Mouse (Mus musculus) frontal cortex, postnatal 36 days (tissue): ENCODE data around the gene Prtn3.

Source experiments
- DNase-seq, 2 experiments: peaks; one replicate each; pipeline ENCODE4 v3.0.0; 2022; ENCODE audit warnings: low spot score in 2 of 2

The Prtn3 gene

DNA sequence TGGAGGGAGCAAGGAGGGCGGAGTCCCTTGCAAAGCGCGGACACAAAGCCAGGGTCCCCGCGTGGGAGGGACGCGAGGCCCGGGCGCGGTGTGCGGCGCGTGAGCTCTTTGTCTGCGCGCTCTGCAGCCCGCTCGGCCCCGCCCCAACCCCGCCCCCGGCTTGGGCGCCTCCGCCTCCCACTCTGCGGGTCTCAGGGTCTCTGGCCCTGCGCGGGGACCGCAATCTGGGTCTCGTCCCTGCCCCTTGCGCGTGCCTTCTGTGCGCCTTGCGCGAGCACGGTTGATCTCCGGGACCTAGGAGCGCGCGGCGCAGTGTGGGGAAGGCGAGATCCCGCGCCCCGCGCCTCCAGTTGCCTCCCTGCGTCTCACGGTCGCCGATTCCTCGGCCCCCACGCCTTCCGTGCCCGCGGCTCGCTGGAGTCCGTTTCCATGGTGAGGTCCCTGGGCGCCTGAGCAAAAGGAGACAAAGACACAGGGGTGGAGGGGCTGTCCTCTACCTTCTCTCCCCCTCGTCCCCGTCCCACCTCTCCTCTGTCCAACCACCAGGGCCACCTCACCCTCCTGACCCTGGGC lies at the start of gene Prtn3, which contains the start of gene Plppr3:
Gene Prtn3 (plus strand): TSS at position 187 of the 573 bp plus-strand sequence.
Gene Plppr3 (minus strand): TSS at position 345 of the 573 bp plus-strand sequence.
- no peak for DNase-seq

DNA sequence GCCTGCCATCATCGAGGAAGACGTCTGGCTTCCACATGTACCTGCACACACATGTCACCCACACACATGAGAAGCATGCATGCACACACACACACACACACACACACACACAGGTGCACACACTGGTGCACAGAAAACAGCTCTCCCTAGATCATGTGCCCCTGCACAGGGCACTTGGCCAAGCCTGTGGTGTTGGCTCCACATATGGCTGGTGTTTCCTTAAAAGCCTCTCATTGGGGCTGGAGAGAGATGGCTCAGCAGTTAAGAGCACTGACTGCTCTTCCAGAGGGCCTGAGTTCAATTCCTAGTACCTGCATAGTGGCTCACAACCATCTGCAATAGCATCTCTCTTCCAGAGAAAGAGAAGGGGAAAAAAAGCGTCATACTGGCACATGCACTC lies 42.7 kb upstream of the Prtn3 start:
- no peak for DNase-seq

DNA sequence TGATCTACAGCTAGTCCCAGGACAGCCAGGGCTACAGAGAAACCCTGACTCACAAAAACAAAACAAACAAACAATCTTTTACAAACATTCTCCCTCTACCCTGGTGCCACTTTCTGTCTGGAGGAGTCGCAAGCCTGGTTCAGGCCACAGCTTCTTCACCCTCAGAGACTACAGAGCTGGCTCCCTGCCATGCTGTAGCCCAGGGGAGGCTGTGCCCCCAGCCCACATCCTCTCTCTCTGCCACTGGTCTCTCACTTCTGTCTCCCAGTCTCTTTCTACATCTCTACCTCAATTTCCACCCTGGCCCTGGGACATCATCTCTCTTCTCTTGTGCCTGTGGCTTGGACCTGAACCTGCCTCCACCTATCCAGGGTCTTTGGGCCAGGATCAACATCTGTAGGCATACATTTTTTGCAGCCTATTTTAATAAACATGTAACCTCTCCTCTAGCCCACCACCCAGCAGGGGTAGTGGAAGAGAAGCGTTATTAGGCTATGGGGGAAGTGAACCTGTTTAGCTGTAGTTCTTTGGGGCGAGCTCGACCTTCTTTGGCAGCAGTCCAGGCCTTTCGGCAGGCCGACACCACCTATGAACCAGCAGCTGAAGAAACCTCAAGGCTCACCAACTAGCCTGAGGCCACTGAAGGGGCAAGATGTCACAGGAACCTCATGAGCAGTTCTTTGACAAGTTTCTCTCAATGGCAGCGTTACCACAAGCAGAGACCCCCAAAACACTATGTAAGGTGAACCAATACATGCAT lies 42.1 kb upstream of the Prtn3 start:
- DNase-seq, result no peak

DNA sequence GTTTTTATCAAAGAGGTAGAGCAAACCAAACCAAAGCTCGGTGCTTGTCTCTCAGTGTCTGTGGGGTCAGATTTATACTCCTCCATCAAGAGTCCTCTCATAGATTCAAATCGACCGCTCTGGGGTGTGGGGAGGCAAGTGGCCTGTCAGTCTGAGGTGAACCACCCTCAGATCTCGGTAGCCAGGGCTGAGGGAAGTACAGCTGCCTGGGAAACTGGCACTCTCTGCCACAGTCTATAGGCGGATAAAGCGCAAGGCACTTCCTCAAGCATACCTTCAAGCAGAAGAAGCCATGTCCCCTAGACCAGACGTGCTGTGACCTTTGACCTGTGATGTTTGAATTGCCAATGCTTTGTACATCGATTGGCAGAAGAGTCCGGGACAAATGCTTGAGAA lies 41.5 kb upstream of the Prtn3 start:
- no peak for DNase-seq

DNA sequence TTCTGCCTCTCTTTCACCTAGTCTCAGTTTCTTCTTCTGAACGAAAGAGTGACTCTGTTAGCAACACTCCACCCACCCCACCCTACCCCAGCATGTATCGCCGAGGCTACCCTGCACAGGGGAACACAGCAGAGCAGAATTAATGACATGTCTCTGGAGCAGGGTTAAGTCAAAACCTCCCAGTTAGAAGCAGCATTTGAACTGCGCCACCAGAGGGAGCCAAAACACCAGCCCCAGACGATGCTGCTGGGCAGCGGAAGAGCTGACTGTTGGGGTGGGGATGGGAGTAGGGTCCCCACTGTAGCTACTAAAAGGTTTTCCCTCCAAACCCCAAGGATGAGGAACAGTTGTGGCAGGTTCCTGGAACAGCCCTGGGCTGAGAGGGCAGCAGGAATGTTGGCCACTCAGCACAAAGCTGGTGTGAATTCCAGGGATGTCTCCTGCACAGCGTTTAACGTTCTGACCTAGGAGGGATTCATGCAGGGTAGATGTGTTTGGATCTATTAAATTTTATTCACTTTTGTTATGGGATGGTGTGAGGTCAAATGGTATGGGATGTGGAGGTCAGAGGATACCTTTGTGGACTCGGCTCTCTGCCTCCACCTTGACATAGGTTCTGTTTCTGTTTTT lies 39.4 kb upstream of the Prtn3 start:
- DNase-seq, result peak; percentile 69 to 77

DNA sequence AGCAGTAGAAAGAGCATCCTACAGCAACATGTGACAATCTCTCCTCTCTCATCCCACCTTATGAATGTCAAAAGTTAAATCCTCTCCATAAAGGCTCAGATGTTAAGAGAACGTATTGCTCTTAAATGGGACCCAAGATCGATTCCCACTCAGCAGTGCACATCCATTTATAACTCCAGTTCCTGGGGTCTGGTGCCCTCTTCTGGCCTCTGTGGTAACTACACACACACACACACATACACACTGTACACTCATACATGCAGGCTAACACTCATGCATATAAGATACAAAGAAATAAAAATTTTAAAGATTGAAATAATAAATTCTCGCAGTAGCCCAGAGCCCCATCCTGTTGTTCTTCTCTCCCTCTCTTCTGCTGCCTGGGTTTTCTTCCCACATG lies 37.4 kb upstream of the Prtn3 start:
- DNase-seq, result no peak

DNA sequence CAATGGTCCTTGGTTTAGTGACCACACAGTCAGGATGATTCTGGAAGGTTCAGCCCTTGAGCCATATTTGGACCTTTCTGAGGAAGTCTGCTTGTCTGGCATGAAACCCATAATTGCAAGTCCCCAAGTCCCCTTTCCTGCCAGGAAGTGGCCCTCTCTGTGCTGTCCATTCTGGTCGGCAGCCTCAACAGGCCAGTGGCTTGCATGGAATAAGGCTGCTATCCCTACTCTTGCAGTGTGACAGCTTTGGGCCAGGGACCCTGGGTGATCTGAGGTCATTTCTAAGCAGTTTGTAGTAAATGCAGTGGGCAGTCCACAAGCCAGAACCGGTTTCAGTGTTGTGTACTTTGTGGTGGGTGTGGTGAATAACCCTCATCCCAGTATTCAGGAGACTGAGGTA lies 36.1 kb upstream of the Prtn3 start:
- no peak for DNase-seq

DNA sequence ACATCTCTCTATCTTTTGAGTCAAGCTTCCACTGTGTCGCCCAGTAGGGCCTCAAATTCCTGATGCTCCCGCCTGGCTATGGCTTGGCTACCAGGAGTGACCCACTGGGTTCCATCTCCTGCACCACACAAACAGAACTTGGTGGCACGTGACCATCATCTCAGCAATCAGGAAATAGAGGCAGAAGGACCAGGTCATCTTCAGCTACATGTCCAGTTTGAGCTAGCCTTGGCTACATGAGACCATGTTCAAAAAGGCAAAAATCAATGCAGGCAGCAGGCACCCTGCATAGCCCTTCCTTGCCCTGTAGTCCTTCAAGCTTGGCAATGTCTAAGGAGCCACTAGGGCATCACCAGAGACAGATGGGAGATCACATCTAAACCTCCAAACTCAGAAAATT lies 34.2 kb upstream of the Prtn3 start:
- DNase-seq, result no peak

DNA sequence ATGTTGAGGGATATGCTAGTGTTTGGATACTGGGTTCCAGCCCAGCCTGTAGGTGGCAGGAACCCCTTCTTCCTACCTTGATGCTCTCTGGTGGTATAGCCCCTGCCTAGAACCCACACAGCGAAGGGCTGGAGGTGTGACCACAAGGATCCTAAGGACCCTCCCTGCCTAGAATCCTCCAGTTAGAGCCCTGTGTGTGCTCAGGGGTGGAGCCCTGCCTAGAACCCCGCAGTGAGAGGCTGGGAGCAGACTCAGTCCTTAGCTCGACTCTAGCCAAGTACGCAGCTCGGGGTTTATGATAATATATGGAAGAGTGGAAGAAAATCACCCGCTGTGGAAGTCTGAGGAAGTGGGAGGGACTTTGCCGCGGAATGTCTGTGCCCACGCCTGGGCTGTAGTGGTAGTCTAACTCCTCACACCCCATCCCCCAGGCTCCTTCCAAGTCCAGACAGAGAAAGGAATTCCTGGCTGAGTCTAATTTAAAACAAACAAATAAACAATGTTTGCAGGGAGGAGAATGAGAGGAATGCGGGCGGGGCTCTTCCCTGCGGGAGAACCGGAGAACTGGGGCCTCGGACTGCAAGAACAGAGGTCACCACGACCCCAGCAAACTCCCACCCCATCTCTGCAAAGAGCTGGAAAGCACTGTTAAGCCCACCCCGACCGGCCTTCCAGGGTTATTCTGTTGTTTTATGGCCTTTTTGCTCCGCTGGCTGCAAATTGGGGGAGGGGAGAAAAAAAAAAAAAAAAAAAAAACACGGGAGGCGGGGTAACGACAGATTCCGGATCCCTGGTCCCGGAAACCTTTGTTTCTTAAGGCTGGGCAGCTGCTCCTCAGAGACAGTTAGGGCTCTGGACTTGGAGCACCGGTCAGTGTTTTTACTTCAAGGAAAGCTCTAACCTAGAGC lies 33.4 kb upstream of the Prtn3 start:
- peak; percentile 79 to 81 for DNase-seq

DNA sequence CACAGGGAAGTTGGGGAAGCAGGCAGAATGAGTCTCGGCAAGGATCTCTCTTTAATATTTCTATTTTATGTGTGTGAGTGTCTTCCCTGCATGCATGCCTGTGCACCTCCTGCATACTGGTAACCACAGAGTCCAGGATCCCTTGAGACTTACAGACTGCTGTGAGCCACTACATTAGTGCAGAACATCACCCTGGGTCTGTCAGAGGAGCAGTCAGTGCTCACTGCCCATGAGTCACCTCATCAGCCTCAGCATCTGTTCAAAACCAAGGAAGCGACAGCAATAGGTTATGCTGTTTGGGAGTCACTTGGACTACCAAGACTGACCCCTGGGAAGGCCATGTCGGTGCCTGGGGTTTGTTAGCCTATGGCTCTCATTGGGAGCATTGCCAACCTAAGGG lies 32.0 kb upstream of the Prtn3 start:
- no peak for DNase-seq

DNA sequence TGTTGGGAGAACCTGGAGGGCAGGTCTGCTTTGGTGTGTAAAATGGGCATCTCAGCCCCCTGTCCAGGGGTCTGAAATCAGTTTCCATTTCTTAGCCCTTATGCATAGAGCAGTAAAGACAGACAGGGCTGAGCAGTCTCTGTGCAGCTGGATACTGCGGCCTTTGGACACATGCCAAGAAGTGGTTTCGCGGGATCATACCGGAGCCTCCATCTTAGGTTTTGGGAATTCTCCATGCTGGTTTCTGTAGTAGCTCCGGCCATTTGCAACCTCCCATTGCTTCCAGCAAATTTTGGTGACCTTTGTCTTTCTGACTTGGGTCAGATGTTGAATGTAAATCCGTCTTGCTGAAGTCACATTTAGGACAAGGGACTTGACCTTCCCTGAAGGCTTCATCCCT lies 30.8 kb upstream of the Prtn3 start:
- no peak for DNase-seq

DNA sequence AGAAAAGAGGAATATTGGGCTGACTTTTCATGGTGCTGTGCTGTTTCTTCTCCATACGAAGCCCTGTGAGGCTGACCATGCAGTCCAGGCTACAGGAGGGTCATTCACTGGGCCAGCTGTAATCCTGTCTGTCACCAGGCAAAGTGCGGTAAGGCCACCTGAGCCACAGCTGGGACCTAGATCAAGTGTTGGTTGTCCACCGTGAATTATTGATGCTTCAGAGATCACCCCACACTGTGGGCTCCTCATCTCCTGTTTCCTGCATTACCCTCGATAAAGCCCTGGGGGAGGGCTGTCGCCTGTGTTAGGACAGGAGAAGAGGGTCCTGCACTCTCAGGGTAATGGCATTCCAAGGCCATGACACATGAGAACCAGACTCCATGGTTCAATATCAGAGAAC lies 27.7 kb upstream of the Prtn3 start:
- no peak for DNase-seq

DNA sequence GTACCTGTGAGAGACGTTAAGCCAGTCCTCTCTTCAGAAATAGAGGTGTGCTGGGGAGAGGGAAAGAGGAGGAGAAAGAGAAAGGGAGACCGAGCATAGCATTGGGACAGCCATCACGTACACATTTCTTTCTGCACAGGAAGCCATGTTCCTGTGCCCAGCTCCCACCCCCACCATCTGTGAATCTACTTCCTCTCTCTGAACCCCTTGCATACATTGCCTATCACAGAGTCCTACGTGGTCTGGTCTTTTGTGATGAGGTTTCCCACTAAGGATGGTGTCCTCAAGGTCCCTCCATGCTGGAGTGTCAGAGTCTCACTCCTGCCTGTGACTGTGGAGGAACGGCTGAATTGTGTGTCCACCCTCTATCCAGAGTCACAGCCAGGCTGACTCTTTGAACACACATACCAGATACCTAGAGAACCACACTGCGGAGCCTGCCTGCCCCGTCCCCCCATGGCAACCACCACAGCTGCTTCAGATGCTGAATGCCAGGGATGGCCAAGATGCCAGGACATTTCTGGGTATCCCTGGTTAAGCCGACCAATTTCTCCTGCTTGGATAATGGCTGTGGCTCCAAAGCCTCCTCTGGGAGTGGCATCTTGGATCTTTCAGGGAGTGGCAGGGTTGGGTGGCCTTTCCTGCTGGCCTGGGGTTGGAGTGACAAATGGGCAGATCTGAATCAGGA lies 24.2 kb upstream of the Prtn3 start:
- DNase-seq, result no peak

DNA sequence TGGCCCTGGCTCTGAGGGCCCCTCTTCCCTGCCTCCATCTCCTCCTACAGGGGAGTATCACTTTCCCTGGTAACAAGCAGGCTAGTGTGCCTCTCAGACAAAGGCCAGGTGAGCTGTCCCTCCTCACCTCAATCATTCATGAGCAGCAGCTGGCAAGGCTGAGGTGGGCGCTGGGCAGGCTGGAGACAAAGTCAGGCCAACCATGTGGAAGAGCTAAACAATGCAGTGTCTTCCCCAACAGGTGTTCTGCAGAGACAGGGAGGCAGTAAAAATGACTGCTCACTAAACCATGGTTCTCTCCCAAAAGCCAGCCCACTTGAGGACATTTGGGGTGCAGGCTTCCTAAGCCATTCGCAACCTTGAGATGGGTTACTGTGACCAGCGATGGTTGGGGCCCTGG lies 22.6 kb upstream of the Prtn3 start:
- DNase-seq, result no peak

DNA sequence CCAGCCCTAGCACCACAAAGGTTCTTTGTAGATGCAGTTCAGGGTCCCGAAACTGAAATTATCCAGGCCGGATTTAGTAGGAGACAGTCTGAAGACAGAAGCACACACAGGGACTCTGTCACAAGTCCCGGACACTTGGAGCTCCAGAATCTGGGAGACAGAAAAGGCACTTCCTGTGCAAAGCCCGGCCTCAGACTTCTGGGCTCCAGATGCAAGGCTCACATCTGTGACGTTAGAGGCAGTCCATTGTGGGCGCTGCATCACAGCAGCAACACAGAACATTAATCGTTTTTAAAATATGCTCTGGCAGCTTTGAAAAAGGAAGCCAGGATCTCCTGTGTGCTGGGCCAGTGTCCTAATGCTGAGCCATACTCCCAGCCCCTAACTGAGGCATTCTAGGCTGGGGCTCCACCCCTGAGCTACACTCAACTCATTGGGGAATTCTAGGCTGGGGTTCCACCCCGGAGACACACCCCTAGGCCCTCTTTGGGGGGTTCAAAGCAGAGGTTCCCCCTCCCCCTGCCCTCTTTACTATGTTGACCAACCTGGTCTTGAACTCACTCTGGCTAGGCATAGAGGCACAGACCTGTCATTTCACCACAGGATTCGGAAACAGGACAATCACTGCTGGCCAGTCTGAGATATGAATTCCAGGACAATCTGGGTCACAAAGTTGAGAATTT lies 22.0 kb upstream of the Prtn3 start:
- no peak for DNase-seq

DNA sequence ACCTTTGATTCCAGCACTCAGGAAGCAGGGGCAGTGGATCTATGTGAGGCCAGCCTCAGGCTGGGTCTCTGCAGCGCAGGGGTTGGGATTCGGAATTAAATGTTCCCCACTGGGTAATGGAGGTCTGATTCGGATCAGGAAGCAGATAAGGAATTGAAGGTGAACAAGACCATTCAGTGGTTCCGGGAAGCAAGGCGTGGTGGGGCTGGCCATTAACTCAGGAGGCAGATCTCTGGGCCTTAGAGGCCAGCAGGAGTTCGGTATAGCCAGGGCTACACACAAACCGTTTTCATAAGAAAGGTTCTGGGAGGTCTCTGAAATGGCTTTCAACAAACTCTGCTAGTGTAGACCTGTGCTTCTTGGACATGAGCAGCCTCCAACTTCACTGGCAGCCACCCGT lies 21.4 kb upstream of the Prtn3 start:
- no peak for DNase-seq

DNA sequence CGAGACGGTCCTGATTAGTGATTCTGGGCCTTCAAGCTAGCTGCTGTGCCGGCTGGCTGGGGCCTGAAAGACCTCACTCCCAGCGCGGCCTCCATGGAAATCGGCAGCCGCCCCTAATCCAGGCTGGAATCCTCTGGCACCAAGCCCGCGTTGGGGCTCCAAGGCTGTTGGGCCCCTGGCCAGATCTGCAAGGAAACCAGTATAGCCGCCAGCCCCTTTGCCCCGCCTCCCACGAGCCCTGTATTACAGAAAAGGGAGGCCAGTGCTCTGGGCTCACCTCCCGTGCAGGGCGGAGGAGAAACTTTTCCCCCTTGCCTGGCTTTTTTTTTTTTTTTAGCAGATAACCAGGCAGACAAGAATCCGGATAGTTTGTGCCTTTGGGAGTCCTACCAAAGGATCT lies 20.9 kb upstream of the Prtn3 start:
- DNase-seq, result peak; percentile 73 to 85

DNA sequence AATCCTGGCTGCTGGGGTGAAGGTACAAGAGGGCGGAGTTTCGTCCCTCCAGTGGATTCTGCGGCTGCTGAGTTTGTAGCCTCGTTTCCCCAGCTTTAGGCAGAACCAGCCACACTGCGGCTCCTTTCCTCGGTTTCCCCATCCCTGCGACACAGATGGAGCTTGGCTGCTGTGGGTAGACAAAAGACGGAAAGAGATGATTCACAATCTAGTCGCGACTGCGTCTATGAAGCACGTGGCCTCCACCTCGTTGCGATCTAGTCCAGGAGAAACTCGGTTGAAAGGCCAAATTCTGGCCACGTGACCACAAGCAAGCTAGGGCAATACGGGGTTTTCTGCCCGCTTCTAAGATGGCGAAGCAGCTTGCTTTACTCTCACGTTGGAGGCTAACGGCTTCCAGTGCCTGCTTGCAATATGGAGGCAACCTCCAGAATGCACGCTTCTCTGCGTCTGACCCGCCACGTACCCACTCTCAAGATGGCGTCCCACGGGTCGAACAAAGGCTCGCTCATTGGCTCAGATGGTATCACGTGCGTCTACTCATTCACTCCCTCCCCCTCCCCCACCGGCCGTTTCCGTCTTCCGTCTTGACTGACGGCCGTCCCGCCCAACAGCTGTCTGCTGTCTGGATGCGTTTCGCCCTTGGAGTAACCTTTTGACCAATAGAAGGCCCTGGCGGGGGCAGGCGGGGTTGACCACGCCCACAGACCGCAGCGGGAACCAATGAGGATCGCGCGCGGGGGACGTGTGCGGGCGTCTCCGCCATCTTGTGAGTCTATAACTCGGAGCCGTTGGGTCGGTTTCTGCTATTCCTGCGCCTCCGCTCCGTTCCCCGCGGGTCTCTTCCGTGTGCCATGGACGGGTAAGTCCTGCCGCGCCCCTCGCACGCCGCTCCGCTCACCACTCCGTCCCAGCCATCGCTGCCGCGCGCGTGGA lies 20.1 kb upstream of the Prtn3 start, which contains the start of gene Ptbp1:
Gene Ptbp1 (plus strand): TSS at position 568 of the 936 bp plus-strand sequence.
- peak; percentile 97 to 99 for DNase-seq

DNA sequence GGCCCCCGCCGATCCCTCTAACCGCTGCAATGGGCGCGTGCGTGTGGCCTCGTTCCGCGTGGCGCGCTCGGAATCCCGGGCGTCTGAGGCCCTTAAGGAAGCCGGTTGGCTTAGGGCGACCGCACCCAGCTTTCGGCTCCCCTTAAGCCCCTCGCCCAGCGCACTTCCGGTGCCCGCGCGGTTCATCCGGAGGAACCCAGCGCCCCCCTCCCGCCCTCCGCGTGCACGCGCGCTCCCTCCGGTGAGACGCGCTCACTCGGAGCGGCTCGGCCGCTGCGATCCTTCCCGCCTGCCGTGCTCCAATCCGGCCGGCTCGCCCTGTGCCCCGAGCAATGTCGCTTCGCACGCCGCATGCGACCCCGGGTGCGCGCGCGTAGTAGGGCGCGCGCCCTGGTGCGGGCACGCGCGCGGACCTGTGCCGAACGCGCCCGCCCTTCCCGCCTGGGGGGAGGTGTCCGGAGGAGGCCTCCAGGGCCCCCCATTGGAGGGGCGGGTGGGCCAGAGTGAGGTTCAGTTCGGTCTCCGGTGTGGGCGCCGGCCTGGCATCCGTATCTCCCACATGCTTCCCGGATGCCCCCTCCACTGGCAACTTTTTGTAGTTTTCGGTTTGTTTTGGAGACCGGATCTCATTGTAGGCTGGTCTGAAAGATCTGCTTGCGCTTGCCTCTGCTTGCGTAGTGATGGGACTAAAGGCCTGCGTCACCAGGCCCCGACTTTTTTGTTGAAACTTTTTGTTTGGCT lies 19.3 kb upstream of the Prtn3 start:
- DNase-seq, result no peak
